Mouse (Mus musculus) heart, postnatal 0 days (tissue): Measurements from ENCODE around the gene Gm38431. TPM values are rescaled to one million over a fixed set of nuclear protein-coding genes. Genes with fewer than 3 reads are reported as not detected.

Experiments
- ATAC-seq: fragments of 200-750 bp; cut with Nextera tagmentation; 2 replicates; pipeline ENCODE4 v1.8.0; 2017; ENCODE audit warnings: low read depth, moderate number of reproducible peaks, moderate library complexity; ENCODE audit not compliant: insufficient read depth
- DNase-seq: peaks from one replicate; pipeline ENCODE4 v3.0.0-alpha.2; 2016; ENCODE audit warnings: low spot score
- H3K27ac ChIP-seq: fragments of 300-500 bp; sonication (generic); 2 replicates; pipeline ENCODE4 v1.5.1; 2014; ENCODE audit warnings: low read depth, mild to moderate bottlenecking
- H3K27me3 ChIP-seq: fragments of 300-500 bp; sonication (generic); 2 replicates; pipeline ENCODE4 v1.6.1; 2014; ENCODE audit warnings: low read length, mixed read lengths; ENCODE audit not compliant: control insufficient read depth, insufficient read depth
- H3K36me3 ChIP-seq: fragments of 300-500 bp; sonication (generic); replicated peaks from 2 replicates; pipeline ENCODE4 v1.6.1; 2014; ENCODE audit warnings: low read length, mixed read lengths; ENCODE audit not compliant: control insufficient read depth, insufficient read depth
- H3K4me1 ChIP-seq: fragments of 300-500 bp; sonication (generic); 2 replicates; pipeline ENCODE4 v1.6.1; 2014; ENCODE audit warnings: antibody characterized with exemption; ENCODE audit not compliant: control insufficient read depth, insufficient read depth
- H3K4me2 ChIP-seq: fragments of 300-500 bp; sonication (generic); 2 replicates; pipeline ENCODE4 v1.6.1; 2014; ENCODE audit warnings: low read depth, mild to moderate bottlenecking, low read length, moderate library complexity
- H3K4me3 ChIP-seq: fragments of 300-500 bp; sonication (generic); 2 replicates; pipeline ENCODE4 v1.5.1; 2014; ENCODE audit warnings: low read depth, low read length
- H3K9ac ChIP-seq: fragments of 300-500 bp; sonication (generic); replicated peaks from 2 replicates; pipeline ENCODE4 v1.6.1; 2014; ENCODE audit warnings: low read depth, low read length, mixed read lengths
- H3K9me3 ChIP-seq: fragments of 300-500 bp; sonication (generic); replicated peaks from 2 replicates; pipeline ENCODE4 v1.6.1; 2016; ENCODE audit warnings: low read length; ENCODE audit not compliant: control insufficient read depth
- CTCF ChIP-seq: IDR thresholded peaks from 2 replicates; pipeline ENCODE4 v1.5.1; 2016; ENCODE audit warnings: antibody characterized with exemption, control low read depth, low read depth
- EP300 ChIP-seq: IDR thresholded peaks from 2 replicates; pipeline ENCODE4 v1.6.1; 2016; ENCODE audit warnings: antibody characterized with exemption, low read depth
- WGBS: fragments of 180-500 bp; shearing (Covaris S2); extraction: QIAGEN DNeasy Blood & Tissue Kit; methylation state at CpG from one replicate; pipeline ENCODE4 v1.1.7; 2014; 5-methylcytosine and 5-hydroxymethylcytosine counted together
- polyA plus RNA-seq: library from polyadenylated mRNA; unstranded; fragments of >200 nt; fragmentation: Nextera tagmentation; extraction: Ambion mirVana; gene quantifications from 2 replicates; pipeline ENCODE4 v1.2.1, GENCODE M21; 2015
- total RNA-seq: library from RNA; depleted of rRNA; stranded (reverse); fragments of >200 nt; gene quantifications from 2 replicates; pipeline ENCODE4 v1.2.3, GENCODE M21; 2014; ENCODE audit warnings: low replicate concordance

Gene Gm38431
- total and polyA plus RNA-seq, 2 experiments from 2014 or later = 0.34 to 1.6 TPM

- TF ChIP-seq CTCF (no peak), EP300 (no peak)
- ATAC-seq (no peak), DNase-seq (no peak)
- Histone ChIP-seq H3K9ac (no peak overlapping the region), H3K36me3 (peaks cover 26% of the 10 kb centered on the region), H3K4me3 (no peak overlapping the region), H3K27me3 (no peaks in the 10 kb centered on the region), H3K4me2 (no peak overlapping the region), H3K27ac (no peak overlapping the region), H3K4me1 (no peaks in the 10 kb centered on the region), H3K9me3 (no peaks in the 10 kb centered on the region)
- WGBS = 76% methylated on average over 6 of the region's 6 CpGs
Measured at GRCm38 (mm10) chr9:21117073-21117472, 25.3 kb upstream of the Gm38431 start.

GRCm38 (mm10) chr9:21115105-21115504, 23.3 kb upstream of the Gm38431 start:
- WGBS = 88% methylated on average over 8 of the region's 8 CpGs
- no peak overlapping the region for H3K27ac ChIP-seq
- peaks cover 10% of the 10 kb centered on the region for H3K36me3 ChIP-seq
- no peaks in the 10 kb centered on the region for H3K27me3 ChIP-seq
- no peak overlapping the region for H3K4me3 ChIP-seq
- DNase-seq (no peak), ATAC-seq (no peak)
- H3K4me2 ChIP-seq = no peak overlapping the region
- no peaks in the 10 kb centered on the region for H3K4me1 ChIP-seq
- H3K9ac ChIP-seq = no peak overlapping the region
- TF ChIP-seq EP300 (no peak), CTCF (no peak)
- H3K9me3 ChIP-seq = no peaks in the 10 kb centered on the region

- ATAC-seq (no peak), DNase-seq (no peak)
- no peaks in the 10 kb centered on the region for H3K4me1 ChIP-seq
- H3K9me3 ChIP-seq = no peaks in the 10 kb centered on the region
- no peak overlapping the region for H3K4me3 ChIP-seq
- H3K27ac ChIP-seq = no peak overlapping the region
- TF ChIP-seq EP300 (no peak), CTCF (no peak)
- H3K36me3 ChIP-seq = 0 out of 2 replicates have a peak, but pooled peaks cover 7% of the 10 kb centered on the region
- 77% methylated on average over 7 of the region's 7 CpGs for WGBS
- no peak overlapping the region for H3K4me2 ChIP-seq
- no peak overlapping the region for H3K9ac ChIP-seq
- no peaks in the 10 kb centered on the region for H3K27me3 ChIP-seq
Measured at GRCm38 (mm10) chr9:21114190-21114589, 22.4 kb upstream of the Gm38431 start.

- Histone ChIP-seq H3K9ac (no peak overlapping the region), H3K4me2 (no peak overlapping the region), H3K4me3 (no peak overlapping the region), H3K9me3 (no peaks in the 10 kb centered on the region), H3K27me3 (no peaks in the 10 kb centered on the region), H3K4me1 (no peaks in the 10 kb centered on the region), H3K36me3 (0 out of 2 replicates have a peak, but pooled peaks cover 7% of the 10 kb centered on the region), H3K27ac (no peak overlapping the region)
- TF ChIP-seq CTCF (no peak), EP300 (no peak)
- DNase-seq (no peak), ATAC-seq (no peak)
- 87% methylated on average over 6 of the region's 6 CpGs for WGBS
Measured at GRCm38 (mm10) chr9:21113751-21114150, 22.0 kb upstream of the Gm38431 start.

GRCm38 (mm10) chr9:21107607-21108237, 15.9 kb upstream of the Gm38431 start:
- Histone ChIP-seq H3K27me3 (no peaks in the 10 kb centered on the region), H3K36me3 (peaks cover 4% of the 10 kb centered on the region; the same call in 1 of the 2 replicates), H3K9ac (no peak overlapping the region), H3K4me3 (no peak overlapping the region), H3K27ac (no peak overlapping the region), H3K4me2 (no peak overlapping the region), H3K9me3 (no peaks in the 10 kb centered on the region), H3K4me1 (no peaks in the 10 kb centered on the region)
- 53% methylated on average over 23 of the region's 23 CpGs for WGBS
- TF ChIP-seq CTCF (no peak), EP300 (no peak)
- DNase-seq (no peak), ATAC-seq (no peak)
